Mouse (Mus musculus) testis, adult 2 months (tissue): ENCODE measurements at regions not wholly inside any gene's neighbourhood (a gene's known extent, or its start where the extent isn't known, plus 50 kb on each side); places are given as distances from the start of the nearest gene placed in this dataset.

Source experiments
- CTCF ChIP-seq: fragments of 200-500 bp; IDR thresholded peaks from 2 replicates; pipeline ENCODE4 v1.5.1; 2012; ENCODE audit warnings: low read depth, mild to moderate bottlenecking, inconsistent platforms, low read length, moderate library complexity; ENCODE audit not compliant: control insufficient read depth, insufficient read depth, insufficient replicate concordance
- POLR2A ChIP-seq: fragments of 200-500 bp; IDR thresholded peaks from 2 replicates; pipeline ENCODE4 v1.6.1; 2012; ENCODE audit warnings: low read depth, mild to moderate bottlenecking, inconsistent platforms, low read length, moderate library complexity; ENCODE audit not compliant: control insufficient read depth

GRCm38 (mm10) chr4:152862818-152863614, 385.3 kb upstream of the Kcnab2 start:
- TF ChIP-seq POLR2A: no peak
- no peak for TF ChIP-seq CTCF
